Mouse (Mus musculus): ENCODE results near the gene Lamtor5.
A peak's percentile ranks its signal among the peaks of the same experiment; 100 is the strongest.

The Lamtor5 gene

DNA sequence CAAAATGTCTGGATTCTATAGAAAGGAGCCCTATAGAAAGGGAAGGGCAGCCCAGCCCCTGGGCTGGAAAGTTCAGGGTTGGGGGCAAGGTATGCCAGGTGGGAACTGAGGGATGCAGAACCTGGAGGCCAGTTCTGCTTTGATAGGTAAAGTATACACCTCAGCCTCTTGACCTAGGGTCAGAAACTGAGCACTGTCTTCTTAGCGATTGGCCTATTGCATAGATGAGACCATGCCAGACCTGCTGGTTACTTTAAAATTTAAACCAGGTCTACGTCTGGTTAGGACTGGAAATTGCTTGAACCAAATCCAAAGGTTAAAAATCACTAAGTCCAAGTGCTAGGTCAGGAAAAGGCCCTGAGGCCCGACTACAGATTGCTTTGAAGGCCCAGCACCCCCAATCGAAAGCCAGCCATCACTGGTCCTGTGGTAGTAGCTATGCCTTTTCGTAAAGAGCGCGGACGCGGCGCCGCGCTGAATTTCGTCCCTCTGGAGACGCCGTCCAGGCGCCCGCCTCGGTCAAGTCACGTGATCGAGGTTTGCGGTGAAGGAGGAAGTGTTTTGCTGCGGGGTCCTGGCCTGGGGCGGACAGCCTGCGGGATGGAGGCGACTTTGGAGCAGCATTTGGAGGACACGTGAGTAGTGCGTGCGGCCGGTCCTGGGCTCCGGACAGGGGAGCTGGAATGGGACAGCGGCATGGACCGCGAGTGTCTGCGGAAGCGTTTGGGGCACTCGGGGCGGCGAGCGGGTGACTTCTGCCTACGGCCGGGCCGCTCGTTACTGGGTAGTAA is at the start of gene Lamtor5:
Gene Lamtor5, plus strand, starts transcription at position 380 of the 791 bp plus-strand sequence.
- peak; percentile 85 to 88 for DNase-seq (ENCODE audit: low spot score in 2 of 2)

- no peak for DNase-seq (ENCODE audit: low spot score in 2 of 2)
Measured at GRCm38 (mm10) chr3:107229221-107229620, 49.4 kb upstream of the Lamtor5 start.

- no peak for DNase-seq (ENCODE audit: low spot score in 2 of 2)
Measured at GRCm38 (mm10) chr3:107229822-107230221, 48.8 kb upstream of the Lamtor5 start.

GRCm38 (mm10) chr3:107230527-107230926 is 48.1 kb upstream of the Lamtor5 start, which contains the start of gene A630076J17Rik:
A630076J17Rik (plus strand) TSS chr3:107230614.
- DNase-seq (ENCODE audit: low spot score in 2 of 2) = no peak

GRCm38 (mm10) chr3:107231202-107231601 is 47.5 kb upstream of the Lamtor5 start:
- DNase-seq (ENCODE audit: low spot score in 2 of 2) = no peak

DNA sequence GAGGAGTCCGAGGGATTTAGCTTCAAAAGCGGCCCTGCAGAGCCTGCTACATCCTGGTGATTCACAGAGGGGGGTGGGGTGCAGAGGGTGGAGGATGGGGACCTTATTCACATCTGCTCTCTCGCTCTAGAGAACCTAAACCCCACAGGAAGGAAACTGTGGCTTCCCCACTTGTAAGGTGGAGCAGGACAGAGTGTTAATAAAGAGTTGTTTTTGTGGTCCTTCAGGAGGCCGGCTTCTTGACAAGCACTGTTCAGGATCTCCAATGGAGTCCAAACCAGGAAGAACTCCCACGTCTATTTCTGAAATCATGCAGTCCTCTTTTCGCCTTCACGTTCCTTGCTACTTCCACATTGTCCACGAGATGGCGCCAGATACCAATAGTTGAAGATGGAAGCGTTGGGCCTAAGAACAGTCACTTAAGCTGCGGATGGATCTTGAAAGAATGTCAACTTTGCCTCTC is 45.3 kb upstream of the Lamtor5 start:
- DNase-seq (ENCODE audit: low spot score in 2 of 2) = peak; percentile 58 to 80

DNA sequence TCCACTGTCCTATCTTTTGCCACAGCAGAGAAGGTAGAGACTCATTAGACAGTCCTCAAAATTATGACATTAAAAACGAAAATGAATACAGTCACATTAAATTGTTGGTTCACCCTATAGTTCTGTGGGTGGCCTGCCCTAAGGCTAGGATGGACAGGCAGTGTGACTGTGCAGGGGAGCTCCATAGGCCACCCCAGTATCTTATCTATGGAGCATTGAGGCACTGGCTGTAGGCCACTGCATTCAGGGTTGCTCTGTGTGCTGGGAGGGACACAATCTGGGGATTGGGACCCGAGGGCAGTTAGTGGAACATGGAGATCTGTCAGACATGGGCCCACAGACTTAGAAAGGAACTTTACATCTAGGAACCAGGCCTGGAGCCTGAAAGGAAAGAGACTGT is 44.7 kb upstream of the Lamtor5 start:
- no peak for DNase-seq (ENCODE audit: low spot score in 2 of 2)

- no peak for DNase-seq (ENCODE audit: low spot score in 2 of 2)
Measured at GRCm38 (mm10) chr3:107238051-107238450, 40.6 kb upstream of the Lamtor5 start.

- no peak for DNase-seq (ENCODE audit: low spot score in 2 of 2)
Measured at GRCm38 (mm10) chr3:107238471-107238980, 40.1 kb upstream of the Lamtor5 start.

- DNase-seq (ENCODE audit: low spot score in 2 of 2) = no peak
Measured at GRCm38 (mm10) chr3:107239607-107240006, 39.1 kb upstream of the Lamtor5 start, which contains the start of gene Prok1. Prok1 (minus strand) TSS chr3:107239707.

DNA sequence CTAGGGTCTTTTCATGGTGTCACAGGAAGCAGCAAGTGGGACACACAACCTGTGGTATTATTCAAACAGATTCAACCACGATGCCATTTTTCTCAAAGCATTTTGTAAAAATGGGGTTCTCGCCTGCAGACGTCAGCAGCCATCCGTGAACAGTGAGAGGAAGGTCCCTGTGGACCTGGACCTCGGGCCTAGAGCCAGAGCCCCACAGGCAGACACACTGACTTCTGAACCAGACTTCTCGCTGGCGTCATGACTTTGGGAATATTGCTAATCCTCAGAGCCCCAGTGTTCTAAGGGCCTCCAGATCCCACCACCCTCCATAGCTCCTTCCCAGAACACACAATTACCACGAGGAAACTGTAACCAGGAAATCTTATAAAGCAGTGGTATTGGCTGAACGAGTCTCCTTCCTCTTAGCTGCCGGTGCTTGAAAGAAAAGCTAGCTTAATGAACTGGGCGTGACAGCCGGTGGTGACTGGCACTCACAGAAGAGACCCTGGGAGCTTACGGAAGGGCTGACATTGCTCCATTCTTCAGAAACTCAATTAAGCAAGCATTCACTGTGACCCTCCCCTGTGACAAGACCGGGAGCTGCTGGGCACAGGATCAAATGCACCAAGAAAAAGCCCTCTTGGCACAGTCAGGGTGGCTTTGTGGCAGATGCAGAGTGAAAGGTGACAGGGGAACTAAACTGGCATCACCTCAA is 37.1 kb upstream of the Lamtor5 start:
- DNase-seq (ENCODE audit: low spot score in 2 of 2) = no peak

GRCm38 (mm10) chr3:107246876-107247275 is 31.8 kb upstream of the Lamtor5 start:
- DNase-seq (ENCODE audit: low spot score in 2 of 2) = no peak

DNA sequence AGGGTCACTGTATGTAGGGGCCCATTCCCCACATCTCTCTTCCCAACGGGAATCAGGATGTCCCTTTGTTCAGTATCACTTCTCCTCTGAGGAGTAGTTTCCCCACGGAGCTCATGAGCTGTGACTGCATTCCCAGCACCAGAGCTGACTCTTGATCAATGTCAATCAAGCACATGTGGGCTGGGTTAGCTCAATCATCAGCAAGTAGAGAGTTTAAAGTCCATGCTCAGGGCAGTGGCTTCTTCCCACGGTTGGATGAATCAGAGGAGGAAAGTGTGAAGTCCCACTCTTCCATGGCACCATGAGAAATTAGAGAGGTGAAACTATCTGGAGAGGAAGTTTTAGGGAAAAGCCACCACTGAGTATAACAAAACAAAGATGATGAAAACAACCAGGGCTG is 29.6 kb upstream of the Lamtor5 start:
- DNase-seq (ENCODE audit: low spot score in 2 of 2) = no peak

GRCm38 (mm10) chr3:107250320-107250719 is 28.3 kb upstream of the Lamtor5 start:
- DNase-seq (ENCODE audit: low spot score in 2 of 2) = no peak

GRCm38 (mm10) chr3:107252035-107252434 is 26.6 kb upstream of the Lamtor5 start:
- no peak for DNase-seq (ENCODE audit: low spot score in 2 of 2)

- no peak for DNase-seq (ENCODE audit: low spot score in 2 of 2)
Measured at GRCm38 (mm10) chr3:107253925-107254324, 24.7 kb upstream of the Lamtor5 start.

- no peak for DNase-seq (ENCODE audit: low spot score in 2 of 2)
Measured at GRCm38 (mm10) chr3:107255992-107256391, 22.7 kb upstream of the Lamtor5 start.

DNA sequence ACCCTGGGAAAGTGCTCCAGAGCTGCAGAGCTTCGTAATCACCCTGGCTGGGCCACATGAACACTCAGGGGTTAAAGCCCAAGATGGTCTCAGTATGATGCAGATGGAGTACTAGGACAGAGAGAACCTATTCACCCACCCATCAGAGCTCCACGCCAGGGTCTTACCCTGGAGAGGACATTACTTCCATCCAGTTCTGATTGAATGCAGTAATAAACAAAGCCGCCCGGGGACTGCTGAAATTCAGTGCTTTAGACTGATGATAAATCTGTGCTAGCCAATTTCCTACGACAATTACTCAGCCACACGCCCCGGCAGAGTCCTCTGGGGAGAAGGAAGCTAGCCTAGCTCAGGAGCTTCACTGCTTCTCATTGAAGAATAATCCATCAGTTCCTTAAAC is 21.9 kb upstream of the Lamtor5 start:
- no peak for DNase-seq (ENCODE audit: low spot score in 2 of 2)

- DNase-seq (ENCODE audit: low spot score in 2 of 2) = no peak
Measured at GRCm38 (mm10) chr3:107257924-107258323, 20.7 kb upstream of the Lamtor5 start.

DNA sequence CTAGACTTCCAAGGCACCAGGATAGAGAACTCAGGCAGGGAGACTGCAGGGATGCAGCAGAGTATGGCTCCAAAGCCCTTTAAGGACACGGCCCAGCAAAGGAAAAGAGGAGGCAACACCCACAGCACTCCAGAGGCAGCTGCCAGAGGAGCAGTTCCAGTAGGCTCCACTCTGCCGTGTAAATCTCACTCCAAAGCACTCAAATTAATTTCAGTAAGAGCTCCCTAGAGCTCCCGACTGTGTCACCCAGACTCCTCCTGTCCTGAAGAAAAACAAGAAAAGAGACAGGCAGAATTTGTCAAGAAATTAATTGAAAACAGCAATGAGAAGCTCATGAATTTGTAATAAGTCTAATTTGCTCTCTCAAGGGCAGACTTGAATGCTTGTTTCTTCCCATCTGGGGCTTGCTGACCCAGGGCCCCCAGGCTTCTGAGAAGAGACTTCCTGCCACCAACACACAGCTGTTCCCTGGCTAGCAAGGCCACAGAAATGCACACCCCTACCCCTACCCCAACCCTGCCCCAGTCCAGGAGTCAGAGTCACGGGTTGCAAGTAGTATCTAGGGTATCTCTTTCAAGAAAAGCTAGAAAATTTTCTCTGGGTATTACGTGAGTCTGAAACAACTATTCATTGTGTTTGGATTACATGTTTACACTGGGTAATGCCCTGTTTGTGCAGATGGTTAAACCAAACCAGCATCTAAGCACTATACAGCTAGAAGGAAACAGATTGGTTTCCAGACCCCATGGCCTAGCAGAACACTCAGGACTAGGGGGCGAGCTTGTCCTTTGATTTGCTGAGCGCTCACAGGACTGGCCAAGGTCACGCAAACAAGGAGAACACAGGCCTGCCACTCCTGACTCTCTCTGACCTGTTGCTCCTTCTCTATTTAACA is 17.5 kb upstream of the Lamtor5 start:
- DNase-seq (ENCODE audit: low spot score in 2 of 2) = peak; percentile 26 to 46

DNA sequence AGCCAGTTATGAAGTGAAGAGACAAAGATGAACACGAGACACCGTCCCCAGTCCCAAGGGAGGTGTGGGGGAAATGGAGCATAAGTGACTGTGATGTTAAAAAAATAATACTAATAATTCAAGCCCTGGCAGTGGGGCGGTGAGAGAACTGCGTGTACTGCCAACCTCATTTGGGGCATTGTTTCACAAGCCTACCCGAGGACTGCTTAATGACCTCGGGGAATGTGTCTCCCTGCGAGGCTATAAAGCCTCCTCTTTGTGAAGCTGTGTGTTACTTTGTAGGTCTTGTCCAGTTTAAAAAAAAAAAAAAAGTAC is 16.9 kb upstream of the Lamtor5 start:
- no peak for DNase-seq (ENCODE audit: low spot score in 2 of 2)
